Mouse (Mus musculus) neural tube, embryonic 11.5 days (tissue): ENCODE results near the gene Ggt7. TPM values are rescaled to one million over a fixed set of nuclear protein-coding genes. Genes with fewer than 3 reads are reported as not detected.
"Not testable (repeated sequence)": the region's sequence is repeated elsewhere in the genome, so short reads cannot be mapped to it uniquely, and the experiment has no call there.

Experiments used
- ATAC-seq: fragments of 200-750 bp; cut with Nextera tagmentation; 2 replicates; pipeline ENCODE4 v1.8.0; 2017; ENCODE audit warnings: moderate number of reproducible peaks, mild to moderate bottlenecking, moderate TSS enrichment, moderate library complexity; ENCODE audit not compliant: insufficient read depth, low FRiP score, low TSS enrichment
- DNase-seq: peaks from one replicate; pipeline ENCODE4 v3.0.0-alpha.2; 2015; ENCODE audit warnings: low spot score
- H3K27ac ChIP-seq: fragments of 300-500 bp; sonication (generic); 2 replicates; pipeline ENCODE4 v1.5.1; 2014; ENCODE audit warnings: low read depth, mild to moderate bottlenecking, low read length
- H3K27me3 ChIP-seq: fragments of 300-500 bp; sonication (generic); 2 replicates; pipeline ENCODE4 v1.6.1; 2014; ENCODE audit warnings: mild to moderate bottlenecking, low read length, mixed read lengths; ENCODE audit not compliant: control insufficient read depth, insufficient read depth
- H3K36me3 ChIP-seq: fragments of 300-500 bp; sonication (generic); 2 replicates; pipeline ENCODE4 v1.6.1; 2014; ENCODE audit warnings: mild to moderate bottlenecking, low read length, moderate library complexity, mixed read lengths; ENCODE audit not compliant: control insufficient read depth, insufficient read depth
- H3K4me1 ChIP-seq: fragments of 300-500 bp; sonication (generic); 2 replicates; pipeline ENCODE4 v1.6.1; 2014; ENCODE audit warnings: low read length, mixed read lengths; ENCODE audit not compliant: control insufficient read depth, insufficient read depth
- H3K4me2 ChIP-seq: fragments of 300-500 bp; sonication (generic); 2 replicates; pipeline ENCODE4 v1.6.1; 2014; ENCODE audit warnings: low read depth, mild to moderate bottlenecking, moderate library complexity
- H3K4me3 ChIP-seq: fragments of 300-500 bp; sonication (generic); 2 replicates; pipeline ENCODE4 v1.5.1; 2014; ENCODE audit warnings: low read depth, low read length
- H3K9ac ChIP-seq: fragments of 300-500 bp; sonication (generic); 2 replicates; pipeline ENCODE4 v1.6.1; 2014; ENCODE audit warnings: mild to moderate bottlenecking, low read length
- H3K9me3 ChIP-seq: fragments of 300-500 bp; sonication (generic); 2 replicates; pipeline ENCODE4 v1.6.1; 2016; ENCODE audit warnings: low read length; ENCODE audit not compliant: control insufficient read depth
- WGBS: fragments of 180-500 bp; shearing (Covaris S2); extraction: QIAGEN DNeasy Blood & Tissue Kit; methylation state at CpG from one replicate; pipeline ENCODE4 v1.1.7; 2014; 5-methylcytosine and 5-hydroxymethylcytosine counted together
- polyA plus RNA-seq: library from polyadenylated mRNA; unstranded; fragments of >200 nt; fragmentation: Nextera tagmentation; extraction: Ambion mirVana; gene quantifications from 2 replicates; pipeline ENCODE4 v1.2.1, GENCODE M21; 2014

Gene Ggt7
- polyA plus RNA-seq, 1 experiment from 2014 or later, result 17.1 TPM

GRCm38 (mm10) chr2:155540822-155541458, 22.9 kb upstream of the Ggt7 start:
- 76% methylated on average over 6 of the region's 6 CpGs for WGBS
- Histone ChIP-seq H3K36me3 (no peaks in the 10 kb centered on the region), H3K4me2 (no peak overlapping the region), H3K4me3 (no peak overlapping the region), H3K9me3 (no peaks in the 10 kb centered on the region), H3K9ac (no peak overlapping the region), H3K27me3 (no peaks in the 10 kb centered on the region), H3K27ac (no peak overlapping the region), H3K4me1 (no peaks in the 10 kb centered on the region)
- no peak for DNase-seq
- no peak for ATAC-seq

GRCm38 (mm10) chr2:155539696-155540095, 21.7 kb upstream of the Ggt7 start:
- Histone ChIP-seq H3K4me3 (no peak overlapping the region), H3K9ac (no peak overlapping the region), H3K4me1 (no peaks in the 10 kb centered on the region), H3K27me3 (no peaks in the 10 kb centered on the region), H3K27ac (no peak overlapping the region), H3K4me2 (no peak overlapping the region), H3K9me3 (no peaks in the 10 kb centered on the region), H3K36me3 (no peaks in the 10 kb centered on the region)
- DNase-seq (no peak), ATAC-seq (no peak)

- not testable (repeated sequence) for H3K9me3 ChIP-seq, H3K27ac ChIP-seq, H3K27me3 ChIP-seq, H3K9ac ChIP-seq, H3K4me1 ChIP-seq, H3K4me2 ChIP-seq, H3K36me3 ChIP-seq, H3K4me3 ChIP-seq, DNase-seq, ATAC-seq
- WGBS, result 72% methylated on average over 11 of the region's 19 CpGs
Measured at GRCm38 (mm10) chr2:155538463-155539057, 20.5 kb upstream of the Ggt7 start.

GRCm38 (mm10) chr2:155537761-155538462, 19.9 kb upstream of the Ggt7 start:
- Histone ChIP-seq H3K9ac (no peak overlapping the region), H3K27me3 (no peaks in the 10 kb centered on the region), H3K4me1 (no peaks in the 10 kb centered on the region), H3K9me3 (no peaks in the 10 kb centered on the region), H3K27ac (no peak overlapping the region), H3K4me2 (no peak overlapping the region), H3K36me3 (no peaks in the 10 kb centered on the region), H3K4me3 (no peak overlapping the region)
- DNase-seq, result no peak
- WGBS, result 79% methylated on average over 5 of the region's 5 CpGs
- no peak for ATAC-seq

- Histone ChIP-seq H3K4me2 (no peak overlapping the region), H3K27me3 (no peaks in the 10 kb centered on the region)
- no peak for ATAC-seq
Measured at GRCm38 (mm10) chr2:155536292-155536691, 18.3 kb upstream of the Ggt7 start.

GRCm38 (mm10) chr2:155527367-155527766, 9.3 kb upstream of the Ggt7 start:
- no peak overlapping the region for H3K9ac ChIP-seq
- H3K4me3 ChIP-seq, result no peak overlapping the region
- no peak overlapping the region for H3K4me2 ChIP-seq
- ATAC-seq, result no peak
- DNase-seq, result no peak
- no peaks in the 10 kb centered on the region for H3K27me3 ChIP-seq
- H3K9me3 ChIP-seq, result no peaks in the 10 kb centered on the region
- no peaks in the 10 kb centered on the region for H3K36me3 ChIP-seq
- H3K4me1 ChIP-seq, result no peaks in the 10 kb centered on the region
- 85% methylated on average over 5 of the region's 5 CpGs for WGBS
- H3K27ac ChIP-seq, result no peak overlapping the region

More at GRCm38 (mm10) chr2:155536292-155536691, 18.3 kb upstream of the Ggt7 start:
- no peaks in the 10 kb centered on the region for H3K9me3 ChIP-seq
- no peak for DNase-seq
- no peak overlapping the region for H3K9ac ChIP-seq
- H3K4me3 ChIP-seq, result no peak overlapping the region
- H3K4me1 ChIP-seq, result no peaks in the 10 kb centered on the region
- no peaks in the 10 kb centered on the region for H3K36me3 ChIP-seq
- H3K27ac ChIP-seq, result no peak overlapping the region

GRCm38 (mm10) chr2:155524378-155524777, 6.3 kb upstream of the Ggt7 start:
- DNase-seq, result no peak
- WGBS, result 70% methylated on average over 1 of the region's 1 CpGs
- no peak overlapping the region for H3K9ac ChIP-seq
- no peak overlapping the region for H3K27ac ChIP-seq
- no peak overlapping the region for H3K4me3 ChIP-seq
- H3K4me1 ChIP-seq, result no peaks in the 10 kb centered on the region
- ATAC-seq, result no peak
- H3K27me3 ChIP-seq, result no peaks in the 10 kb centered on the region
- H3K9me3 ChIP-seq, result no peaks in the 10 kb centered on the region
- H3K36me3 ChIP-seq, result no peaks in the 10 kb centered on the region
- H3K4me2 ChIP-seq, result no peak overlapping the region

- no peak overlapping the region for H3K27ac ChIP-seq
- no peaks in the 10 kb centered on the region for H3K36me3 ChIP-seq
- 68% methylated on average over 5 of the region's 5 CpGs for WGBS
- peaks cover 2% of the 10 kb centered on the region; the same call in 1 of the 2 replicates for H3K4me1 ChIP-seq
- H3K4me2 ChIP-seq, result no peak overlapping the region
- H3K9me3 ChIP-seq, result no peaks in the 10 kb centered on the region
- ATAC-seq (no peak), DNase-seq (no peak)
- H3K4me3 ChIP-seq, result no peak overlapping the region
- no peak overlapping the region for H3K9ac ChIP-seq
- no peaks in the 10 kb centered on the region for H3K27me3 ChIP-seq
Measured at GRCm38 (mm10) chr2:155523706-155524105, 5.7 kb upstream of the Ggt7 start.
